Mouse (Mus musculus) spleen, adult 2 months (tissue): ENCODE measurements around the gene Prss53.

Source experiments
- CTCF ChIP-seq: fragments of 200-500 bp; IDR thresholded peaks from 2 replicates; pipeline ENCODE4 v1.5.1; 2011; ENCODE audit warnings: mild to moderate bottlenecking, inconsistent platforms; ENCODE audit not compliant: insufficient read depth, insufficient read length, insufficient replicate concordance; ENCODE audit errors: extremely low read depth
- POLR2A ChIP-seq: fragments of 200-500 bp; IDR thresholded peaks from 2 replicates; pipeline ENCODE4 v1.6.1; 2011; ENCODE audit warnings: low read depth, low read length, inconsistent platforms

DNA sequence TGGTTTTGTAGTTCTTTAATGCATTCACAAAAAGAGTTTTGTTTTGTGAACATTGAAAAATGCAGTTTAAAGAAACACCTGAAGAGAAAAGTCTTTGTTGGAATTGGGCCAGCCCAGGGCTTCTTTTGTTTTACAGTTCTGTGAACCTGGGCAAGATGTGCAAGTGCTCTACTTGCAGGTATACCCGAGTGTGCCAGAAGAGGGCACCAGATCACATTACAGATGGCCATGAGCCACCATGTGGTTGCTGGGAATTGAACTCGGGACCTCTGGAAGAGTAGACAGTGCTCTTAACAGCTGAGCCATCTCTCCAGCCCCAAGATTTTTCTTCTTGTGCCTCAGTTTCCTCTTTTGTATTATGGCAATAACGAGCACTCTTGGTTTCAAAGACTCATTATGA is 27.4 kb upstream of the Prss53 start:
- no peak for TF ChIP-seq POLR2A
- TF ChIP-seq CTCF, result peak; percentile 16; the same call in 1 of the 2 replicates
